Mouse (Mus musculus) G1E (cell line): ENCODE measurements around the gene Fam20c.

Experiments used
- CTCF ChIP-seq: IDR thresholded peaks from 2 replicates; pipeline ENCODE4 v1.5.1; 2012; ENCODE audit warnings: low read depth, low read length, inconsistent platforms, mixed read lengths
- GATA1 ChIP-seq: IDR thresholded peaks from 2 replicates; pipeline ENCODE4 v1.6.1; 2012; ENCODE audit warnings: borderline replicate concordance, low read length, inconsistent platforms, mixed read lengths
- POLR2AphosphoS5 ChIP-seq: IDR thresholded peaks from 2 replicates; pipeline ENCODE4 v1.6.1; 2012; ENCODE audit warnings: low read depth, low read length, inconsistent platforms; ENCODE audit not compliant: insufficient replicate concordance
- TAL1 ChIP-seq: conservative IDR thresholded peaks from 2 replicates; pipeline ENCODE4 v1.6.1; 2012; ENCODE audit warnings: low read depth, low read length, inconsistent platforms, mixed read lengths

DNA sequence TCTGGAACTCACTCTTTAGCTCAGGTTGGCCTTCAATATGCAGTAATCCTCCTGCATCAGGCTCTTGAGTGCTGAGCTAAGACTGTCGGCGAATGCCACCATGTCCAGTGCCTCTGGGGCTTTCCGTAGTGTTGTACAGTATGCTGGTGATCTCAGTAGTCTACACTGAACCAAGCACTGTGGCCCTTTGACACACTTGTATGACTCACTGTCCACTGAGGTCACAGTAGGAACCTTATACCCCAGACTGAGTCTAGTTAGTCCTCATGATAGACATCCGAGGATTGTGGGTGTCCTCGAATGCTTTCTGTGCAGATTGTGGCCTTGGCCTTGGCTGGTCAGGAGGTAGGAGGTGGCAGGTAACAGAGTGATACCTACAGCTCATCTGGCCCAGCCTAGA is 20.8 kb downstream of the Fam20c start:
- no peak for TF ChIP-seq CTCF
- TF ChIP-seq TAL1: no peak
- no peak for TF ChIP-seq GATA1
- TF ChIP-seq POLR2AphosphoS5: no peak
